Mouse (Mus musculus) thymus, postnatal 25 days (tissue): ENCODE data around the gene Sdad1.

Source experiments
- DNase-seq: peaks from one replicate; pipeline ENCODE4 v3.0.0; 2022

Sdad1 gene

GRCm38 (mm10) chr5:92234939-92235557 lies 75.2 kb downstream of the Sdad1 start:
- DNase-seq = peak; percentile 14
